Mouse (Mus musculus): ENCODE measurements around the gene Bmf. TPM values are rescaled to one million over a fixed set of nuclear protein-coding genes. Genes with fewer than 3 reads are reported as not detected.

Bmf gene
- total and polyA plus RNA-seq, 2 experiments from 2014 or later: 0.99 to 6.8 TPM

DNA sequence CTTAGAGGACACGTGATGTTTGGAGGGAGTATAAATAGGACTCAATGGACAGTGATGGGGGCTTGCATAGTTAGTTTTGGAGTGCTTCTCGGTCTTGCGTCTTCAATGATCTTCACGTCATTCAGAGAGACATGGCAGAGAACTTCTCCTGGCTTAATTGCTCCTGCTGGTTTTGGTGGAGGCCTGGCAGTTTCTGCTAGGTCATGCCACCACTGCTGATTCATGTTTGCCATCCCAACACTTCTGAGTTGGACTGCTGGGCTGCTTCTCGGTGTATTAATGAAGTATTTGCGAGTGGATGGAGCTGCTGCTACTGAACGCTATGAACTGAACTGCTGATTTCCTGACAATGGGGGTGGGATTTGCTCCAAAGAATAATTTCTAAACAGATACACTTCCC, 68.6 kb downstream of the Bmf start:
- WGBS: 94% methylated on average over 7 of the region's 7 CpGs
- no peak for TF ChIP-seq CTCF (IDR thresholded peaks at IDR 0.05)
- no peak for ATAC-seq (ENCODE audit: low FRiP score)

DNA sequence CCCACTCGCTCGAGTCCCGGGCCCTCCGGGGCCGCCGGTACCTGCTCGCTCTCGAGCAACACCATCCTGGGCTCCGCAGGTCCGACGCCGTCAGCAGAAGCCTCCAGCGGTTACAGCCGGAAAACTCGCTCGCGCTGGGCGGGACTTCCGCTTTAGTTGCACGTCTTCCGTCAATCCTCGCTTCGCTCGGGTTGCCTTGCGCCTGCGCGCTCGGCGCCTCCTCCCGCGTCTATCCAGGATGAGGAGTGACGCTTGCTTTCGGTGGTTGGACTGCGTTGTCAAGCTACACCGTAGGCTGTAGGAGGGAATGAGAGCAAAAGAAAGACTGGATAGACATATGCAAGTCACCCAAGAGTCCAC, 70.0 kb downstream of the Bmf start, which contains the start of gene Srp14:
Gene Srp14, minus strand, starts transcription at position 162 of the 360 bp plus-strand sequence.
- peak; percentile 98 for DNase-seq (ENCODE audit: low spot score)
- ATAC-seq (ENCODE audit: low FRiP score): peak; percentile 93
- Histone ChIP-seq H3K9me3 (ENCODE audit: low read length) (no peaks in the 10 kb centered on the region), H3K4me3 (ENCODE audit: low read depth, low read length) (peak within 1 kb of the TSS; percentile 71), H3K27ac (ENCODE audit: low read depth, low read length) (peak within 1 kb of the TSS; percentile 77), H3K9ac (replicated peaks; ENCODE audit: low read length, poor library complexity, severe bottlenecking) (peak within 1 kb of the TSS; percentile 87), H3K4me1 (ENCODE audit: insufficient read depth, low read length) (peaks cover 8% of the 10 kb centered on the region; the same call in 1 of the 2 replicates), H3K4me2 (ENCODE audit: low read depth, low read length, poor library complexity, severe bottlenecking) (peak within 1 kb of the TSS; percentile 52), H3K36me3 (ENCODE audit: insufficient read depth, low read length) (peaks cover 9% of the 10 kb centered on the region; the same call in 1 of the 2 replicates), H3K27me3 (ENCODE audit: insufficient read depth, low read length) (no peaks in the 10 kb centered on the region)
- TF ChIP-seq CTCF (IDR thresholded peaks at IDR 0.05): no peak; the same call in 1 of the 2 replicates
- WGBS: under 1% methylated on average over 35 of the region's 35 CpGs

More for the DNA sequence above, 68.6 kb downstream of the Bmf start:
- H3K27ac ChIP-seq (ENCODE audit: low read depth, low read length): no peak overlapping the region
- no peak overlapping the region for H3K4me3 ChIP-seq (ENCODE audit: low read depth, low read length)
- H3K36me3 ChIP-seq (ENCODE audit: insufficient read depth, low read length): peaks cover 4% of the 10 kb centered on the region; the same call in 1 of the 2 replicates
- H3K27me3 ChIP-seq (ENCODE audit: insufficient read depth, low read length): no peaks in the 10 kb centered on the region
- no peak for DNase-seq (ENCODE audit: low spot score)
- H3K4me1 ChIP-seq (ENCODE audit: insufficient read depth, low read length): peaks cover 8% of the 10 kb centered on the region; the same call in 1 of the 2 replicates
- H3K9ac ChIP-seq (replicated peaks; ENCODE audit: low read length, poor library complexity, severe bottlenecking): no peak overlapping the region
- no peak overlapping the region for H3K4me2 ChIP-seq (ENCODE audit: low read depth, low read length, poor library complexity, severe bottlenecking)
- no peaks in the 10 kb centered on the region for H3K9me3 ChIP-seq (ENCODE audit: low read length)

DNA sequence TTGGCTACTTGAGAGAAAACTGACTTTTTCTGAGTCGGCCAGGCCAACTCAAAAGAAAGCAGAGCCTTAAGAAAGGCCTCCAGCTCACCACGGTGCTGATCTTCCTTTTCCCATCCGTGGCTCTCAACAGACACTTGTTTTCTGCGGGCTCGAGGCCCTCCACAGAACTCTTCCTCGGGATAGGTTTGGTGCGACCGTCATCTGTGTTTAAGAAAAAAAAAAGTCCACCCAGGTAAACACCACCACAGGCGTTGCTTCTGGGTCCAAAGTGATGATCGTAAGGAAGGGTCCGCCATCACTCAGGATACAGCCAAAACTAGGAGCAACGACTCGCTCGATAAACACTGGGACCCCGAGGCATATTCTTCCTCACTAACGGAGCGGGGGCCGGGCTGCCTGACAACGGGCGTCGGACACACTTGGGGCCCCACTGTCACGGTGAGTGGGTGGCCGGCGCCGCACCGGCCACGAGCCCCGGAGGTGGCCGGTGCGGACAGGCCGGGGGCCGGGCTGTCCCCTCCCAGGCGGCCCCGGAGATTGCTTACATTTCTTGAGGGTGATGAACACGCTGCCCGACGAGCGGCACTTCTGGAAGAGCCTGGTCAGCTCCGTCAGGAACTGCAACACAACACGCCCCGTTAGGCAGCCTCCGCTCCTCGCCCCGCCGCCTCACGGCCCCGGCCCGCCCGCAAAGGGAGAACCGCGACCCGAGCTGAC, 70.5 kb downstream of the Bmf start:
- peak overlapping the region; percentile 52 for H3K4me2 ChIP-seq (ENCODE audit: low read depth, low read length, poor library complexity, severe bottlenecking)
- no peak for DNase-seq (ENCODE audit: low spot score)
- peak; percentile 1 for ATAC-seq (ENCODE audit: low FRiP score)
- H3K27ac ChIP-seq (ENCODE audit: low read depth, low read length): peak overlapping the region; percentile 77
- peaks cover 8% of the 10 kb centered on the region; the same call in 1 of the 2 replicates for H3K4me1 ChIP-seq (ENCODE audit: insufficient read depth, low read length)
- no peaks in the 10 kb centered on the region for H3K9me3 ChIP-seq (ENCODE audit: low read length)
- peak overlapping the region; percentile 87 for H3K9ac ChIP-seq (replicated peaks; ENCODE audit: low read length, poor library complexity, severe bottlenecking)
- no peaks in the 10 kb centered on the region for H3K27me3 ChIP-seq (ENCODE audit: insufficient read depth, low read length)
- peak overlapping the region; percentile 71 for H3K4me3 ChIP-seq (ENCODE audit: low read depth, low read length)
- TF ChIP-seq CTCF (IDR thresholded peaks at IDR 0.05): no peak
- H3K36me3 ChIP-seq (ENCODE audit: insufficient read depth, low read length): peaks cover 9% of the 10 kb centered on the region
- 3% methylated on average over 38 of the region's 52 CpGs for WGBS

Other genes with a start within 250 kb of the Bmf start
- 13.1 and 15.1 TPM in 2 replicates for gene Gpr176, start 176.3 kb downstream of the Bmf start, total RNA-seq (2014; rRNA removed)
- 9.0 and 9.3 TPM in 2 replicates for gene Gpr176, start 176.3 kb downstream of the Bmf start, polyA plus RNA-seq (2015; fragmentation: Nextera tagmentation; extraction: Ambion mirVana)
- gene Eif2ak4, start 161.1 kb downstream of the Bmf start, total RNA-seq (2014; rRNA removed): 17.2 TPM in 2 replicates
- gene Eif2ak4, start 161.1 kb downstream of the Bmf start, polyA plus RNA-seq (2015; fragmentation: Nextera tagmentation; extraction: Ambion mirVana): 7.6 and 8.5 TPM in 2 replicates
- gene Srp14, start 70.0 kb downstream of the Bmf start, total RNA-seq (2014; rRNA removed): 161 and 181 TPM in 2 replicates
- 331 and 352 TPM in 2 replicates for gene Srp14, start 70.0 kb downstream of the Bmf start, polyA plus RNA-seq (2015; fragmentation: Nextera tagmentation; extraction: Ambion mirVana)
- gene Bub1b, start 48.5 kb upstream of the Bmf start, total RNA-seq (2014; rRNA removed): 7.4 and 8.9 TPM in 2 replicates
- 3.0 and 4.2 TPM in 2 replicates for gene Bub1b, start 48.5 kb upstream of the Bmf start, polyA plus RNA-seq (2015; fragmentation: Nextera tagmentation; extraction: Ambion mirVana)
- 107 and 120 TPM in 2 replicates for gene Pak6, start 113.6 kb upstream of the Bmf start, total RNA-seq (2014; rRNA removed)
- 65.5 and 66.1 TPM in 2 replicates for gene Pak6, start 113.6 kb upstream of the Bmf start, polyA plus RNA-seq (2015; fragmentation: Nextera tagmentation; extraction: Ambion mirVana)
- gene Ankrd63, start 154.3 kb upstream of the Bmf start, total RNA-seq (2014; rRNA removed): 0.22 TPM in 1 of 2 replicates, not detected in the other
- gene Ankrd63, start 154.3 kb upstream of the Bmf start, polyA plus RNA-seq (2015; fragmentation: Nextera tagmentation; extraction: Ambion mirVana): 0.04 TPM in 1 of 2 replicates, not detected in the other
- gene Plcb2, start 178.8 kb upstream of the Bmf start, total RNA-seq (2014; rRNA removed): 0.52 and 2.4 TPM in 2 replicates
- 0.53 and 0.63 TPM in 2 replicates for gene Plcb2, start 178.8 kb upstream of the Bmf start, polyA plus RNA-seq (2015; fragmentation: Nextera tagmentation; extraction: Ambion mirVana)
- gene Inafm2, start 196.1 kb upstream of the Bmf start, total RNA-seq (2014; rRNA removed): 13.5 and 17.4 TPM in 2 replicates
- gene Inafm2, start 196.1 kb upstream of the Bmf start, polyA plus RNA-seq (2015; fragmentation: Nextera tagmentation; extraction: Ambion mirVana): 12.6 and 13.3 TPM in 2 replicates
- gene Ccdc9b, start 213.0 kb upstream of the Bmf start, total RNA-seq (2014; rRNA removed): 1.5 and 3.4 TPM in 2 replicates
- 0.74 and 0.79 TPM in 2 replicates for gene Ccdc9b, start 213.0 kb upstream of the Bmf start, polyA plus RNA-seq (2015; fragmentation: Nextera tagmentation; extraction: Ambion mirVana)
- not detected in 2 replicates for gene Phgr1, start 223.1 kb upstream of the Bmf start, total RNA-seq (2014; rRNA removed)
- not detected in 2 replicates for gene Phgr1, start 223.1 kb upstream of the Bmf start, polyA plus RNA-seq (2015; fragmentation: Nextera tagmentation; extraction: Ambion mirVana)
- gene Disp2, start 230.0 kb upstream of the Bmf start, total RNA-seq (2014; rRNA removed): 180 and 201 TPM in 2 replicates
- 68.7 and 72.6 TPM in 2 replicates for gene Disp2, start 230.0 kb upstream of the Bmf start, polyA plus RNA-seq (2015; fragmentation: Nextera tagmentation; extraction: Ambion mirVana)